Mouse (Mus musculus): ENCODE data around the gene Nudcd3.

- TF ChIP-seq CTCF (IDR thresholded peaks at IDR 0.05; ENCODE audit: extremely low read depth, insufficient read depth, insufficient read length, insufficient replicate concordance) (no peak), POLR2A (IDR thresholded peaks at IDR 0.05; ENCODE audit: low read depth, low read length) (no peak)
These were observed 18.1 kb upstream of the Nudcd3 start for GRCm38 (mm10) chr11:6218189-6218896.
